Mouse (Mus musculus) ovary, adult 18-20 months (tissue): ENCODE measurements around the gene Dpy30.

Source experiments
- DNase-seq: peaks from one replicate; pipeline ENCODE4 v3.0.0; 2022; ENCODE audit warnings: low spot score, mixed read lengths

The Dpy30 gene

GRCm38 (mm10) chr17:74262415-74262814 is 61.3 kb downstream of the Dpy30 start:
- DNase-seq: no peak
